Mouse (Mus musculus): ENCODE measurements at regions not wholly inside any gene's neighbourhood (a gene's known extent, or its start where the extent isn't known, plus 50 kb on each side); places are given as distances from the start of the nearest gene placed in this dataset.

DNA sequence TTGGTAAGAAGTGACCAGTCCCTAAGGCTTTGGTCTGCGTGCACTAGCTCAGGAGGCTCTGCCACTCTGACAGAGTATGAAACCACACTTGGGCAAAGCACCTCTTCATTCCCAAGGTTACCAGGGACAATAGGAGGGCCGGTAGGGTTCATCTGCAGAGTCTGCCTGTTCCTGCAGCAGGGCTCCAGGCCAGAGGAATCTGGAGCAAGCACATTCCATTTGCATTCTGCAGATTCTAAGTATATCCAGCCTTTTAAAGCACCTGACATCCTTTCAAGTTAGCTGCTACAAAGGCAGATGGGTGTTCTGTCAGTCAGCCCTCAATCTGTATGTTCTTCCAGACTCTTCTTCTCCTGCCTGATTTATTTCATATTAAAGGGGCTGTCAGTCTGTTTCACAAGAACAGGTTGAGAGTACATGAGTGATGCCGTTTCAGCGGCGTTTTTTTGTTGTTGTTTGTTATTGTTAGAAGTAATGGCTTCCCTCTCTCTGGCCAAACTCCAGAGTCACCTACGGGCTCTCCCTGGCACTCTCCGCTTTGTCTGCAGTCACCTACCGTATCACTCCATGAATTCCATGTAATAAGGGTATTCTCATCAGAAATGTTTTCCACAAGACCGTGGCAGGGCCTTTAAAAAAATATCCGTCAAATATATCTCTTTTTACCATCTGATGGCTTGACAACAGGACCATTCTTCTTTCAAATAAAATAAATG is 178.9 kb downstream of the Snx10 start:
- DNase-seq, result no peak

GRCm38 (mm10) chr6:51708011-51708410 is 184.3 kb downstream of the Snx10 start:
- no peak for DNase-seq

- DNase-seq, result no peak
Observed at GRCm38 (mm10) chr6:51708668-51709339, 185.1 kb downstream of the Snx10 start.

DNA sequence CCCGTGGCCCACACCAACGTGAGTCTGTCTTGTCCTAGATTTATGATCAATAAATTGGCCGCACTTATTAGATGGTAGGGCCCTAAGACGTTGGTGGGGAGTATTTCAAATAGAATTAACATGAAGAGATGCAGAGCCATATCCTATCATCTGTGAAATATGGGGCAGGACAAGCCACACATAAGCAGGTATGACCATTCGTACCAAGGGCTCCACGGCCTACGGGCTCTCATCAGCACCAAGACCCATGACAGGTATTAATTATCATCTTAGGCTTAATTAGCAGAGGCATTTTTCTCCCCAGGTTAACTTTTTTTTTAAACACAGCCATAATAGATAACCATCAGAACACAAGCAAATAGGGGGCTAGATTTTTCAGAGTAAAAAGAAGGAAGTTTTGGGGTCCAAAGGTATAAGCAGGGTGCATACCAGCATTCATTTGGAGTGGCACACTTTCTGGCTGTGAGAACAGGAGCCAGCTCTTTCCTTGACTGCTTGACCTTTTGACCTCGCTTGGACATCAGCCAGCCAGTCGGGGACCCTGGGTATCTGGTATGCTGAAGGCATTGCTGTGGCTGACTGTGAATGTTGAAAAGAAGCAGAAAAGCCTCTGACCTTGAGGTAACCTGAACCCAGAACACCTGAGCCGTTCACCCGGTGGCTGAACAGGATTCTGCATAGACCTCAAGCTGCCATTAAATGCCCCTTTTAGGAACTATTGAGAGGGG is 185.8 kb downstream of the Snx10 start:
- DNase-seq, result peak; percentile 36

- DNase-seq, result no peak
Observed at GRCm38 (mm10) chr6:51710153-51710552, 186.5 kb downstream of the Snx10 start.

GRCm38 (mm10) chr6:51710926-51711615 is 187.4 kb downstream of the Snx10 start:
- DNase-seq, result peak; percentile 43

DNA sequence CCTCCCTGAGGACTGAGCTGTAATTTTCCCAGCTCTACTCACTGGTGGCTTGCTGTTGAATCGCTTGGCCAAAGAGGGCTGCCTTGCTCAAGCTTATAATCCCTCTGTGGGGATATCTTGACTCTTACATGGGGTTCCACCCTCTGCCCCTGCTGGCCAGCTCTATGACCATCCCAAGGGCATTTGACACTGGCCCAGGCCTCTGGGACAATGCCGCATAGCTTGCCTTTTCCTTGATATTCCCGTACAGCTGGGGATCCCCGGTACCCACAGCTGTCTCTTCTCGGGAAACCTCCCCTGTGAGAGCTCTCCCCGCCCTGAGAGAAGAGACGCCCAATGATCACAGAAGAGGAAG is 187.9 kb downstream of the Snx10 start:
- DNase-seq, result no peak

DNA sequence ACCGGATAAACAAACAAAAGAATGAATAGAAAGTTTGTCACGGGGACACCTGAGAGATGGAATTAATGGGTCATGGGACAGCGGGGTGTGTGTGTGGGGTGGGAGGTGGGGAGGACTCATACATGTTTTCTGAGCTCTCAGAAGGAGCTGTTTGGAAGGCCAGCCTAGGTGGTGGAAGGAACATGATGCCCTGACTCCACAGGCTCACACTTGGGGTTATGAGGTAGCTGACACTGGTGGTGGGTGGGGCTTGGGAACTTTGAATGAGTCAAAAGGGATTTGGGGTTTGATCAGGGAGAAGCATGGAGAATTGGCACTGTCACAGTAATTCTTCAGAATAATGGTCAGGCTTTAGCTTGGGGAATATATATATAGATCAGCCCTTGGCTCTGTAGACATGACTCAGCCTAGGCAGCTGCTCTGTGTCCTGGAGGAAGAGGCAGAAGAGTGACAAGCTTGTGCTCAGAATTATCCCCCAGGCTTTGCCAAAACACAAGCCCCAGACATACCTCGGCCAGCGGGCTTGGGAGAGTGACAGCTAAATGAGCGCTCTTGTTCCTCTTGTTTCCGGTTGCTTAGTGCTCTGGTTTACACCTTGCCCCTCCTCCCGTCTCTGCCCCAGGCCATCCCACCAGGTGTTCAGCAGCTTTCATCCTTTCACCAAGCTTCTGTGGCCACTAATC is 191.6 kb downstream of the Snx10 start:
- no peak for DNase-seq

GRCm38 (mm10) chr6:51717386-51717785 is 193.7 kb downstream of the Snx10 start:
- DNase-seq, result no peak

DNA sequence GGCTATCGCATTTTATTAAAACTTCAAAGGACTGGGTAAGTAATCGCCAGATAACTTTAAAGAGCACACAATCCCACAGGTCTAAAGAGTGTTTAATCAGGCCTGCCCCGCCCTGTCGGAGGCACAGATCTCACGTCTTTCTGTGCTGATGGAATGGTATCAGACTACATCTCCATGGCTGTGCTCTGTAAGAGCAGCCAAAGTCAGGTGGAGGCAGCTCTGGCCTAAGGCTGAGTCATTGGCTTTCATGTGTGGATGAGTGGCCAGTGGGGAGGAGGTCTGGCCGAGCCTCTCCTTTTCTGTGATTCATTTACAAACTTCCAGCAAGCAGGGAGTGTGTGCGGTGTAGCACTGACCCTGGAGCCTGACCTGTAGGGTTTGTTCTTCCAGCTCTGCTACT is 197.0 kb downstream of the Snx10 start:
- DNase-seq, result no peak

DNA sequence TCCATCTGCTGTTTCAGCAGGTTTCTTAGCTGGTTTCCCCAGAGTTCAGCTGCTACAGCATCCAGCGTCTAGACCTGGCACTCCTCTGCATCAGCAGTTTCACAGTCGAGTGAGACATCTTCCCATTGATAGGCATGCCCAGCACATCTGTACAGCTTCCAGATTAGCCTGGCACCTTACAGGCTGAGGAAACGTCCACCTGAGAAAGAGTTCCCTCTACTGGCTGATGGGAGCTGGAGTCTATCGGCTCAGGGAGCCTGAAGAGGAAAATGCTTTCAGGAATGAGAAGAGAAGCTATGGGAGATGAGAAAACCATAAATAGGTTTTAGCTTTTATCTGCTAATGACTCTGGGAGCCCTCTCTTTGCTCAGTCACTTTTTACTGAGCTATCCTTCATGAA is 199.4 kb downstream of the Snx10 start:
- DNase-seq, result no peak

- DNase-seq, result no peak
Observed at GRCm38 (mm10) chr6:51727191-51727590, 203.5 kb downstream of the Snx10 start.

DNA sequence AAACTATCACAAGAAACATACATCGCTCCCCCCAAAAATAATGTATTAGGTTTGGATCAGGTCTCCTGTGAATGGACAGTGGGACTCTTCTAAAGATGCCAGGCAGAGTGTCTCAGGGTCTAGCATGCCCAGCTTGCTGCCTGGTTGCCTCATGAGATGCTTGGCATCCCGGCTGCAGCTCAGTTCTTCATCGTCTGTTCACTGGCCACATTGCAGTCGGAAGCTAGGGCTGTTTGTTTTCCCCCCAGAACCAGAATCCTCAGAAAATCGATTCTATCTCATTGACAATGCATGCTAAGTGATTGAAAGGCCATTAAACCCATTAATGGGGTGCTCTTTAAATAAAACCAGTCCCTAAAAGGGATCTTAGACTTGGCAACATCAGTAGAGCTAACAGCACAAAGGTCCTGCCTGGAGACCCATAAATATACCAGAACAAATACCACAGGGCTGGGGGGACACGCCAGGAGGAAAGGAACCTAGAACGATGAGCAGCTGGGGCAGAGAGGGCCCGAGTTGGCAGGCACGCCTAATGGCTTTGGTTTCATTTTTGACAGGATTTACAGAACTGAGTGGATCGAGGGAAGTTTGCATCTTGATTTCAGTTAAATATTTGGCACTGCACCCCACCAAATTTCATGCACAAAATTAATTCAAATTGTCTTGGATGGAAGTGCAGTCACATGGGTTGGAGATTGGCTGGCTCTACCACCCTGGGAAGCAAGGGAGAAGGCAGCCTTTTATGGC is 205.3 kb downstream of the Snx10 start:
- DNase-seq, result no peak

GRCm38 (mm10) chr6:51730564-51731351 is 207.1 kb downstream of the Snx10 start:
- no peak for DNase-seq

- DNase-seq, result no peak
Observed at GRCm38 (mm10) chr6:51732298-51732895, 208.7 kb downstream of the Snx10 start.

- DNase-seq, result no peak
Observed at GRCm38 (mm10) chr6:51736051-51736450, 212.3 kb downstream of the Snx10 start.

GRCm38 (mm10) chr6:51743105-51743660 is 219.5 kb downstream of the Snx10 start:
- no peak for DNase-seq

DNA sequence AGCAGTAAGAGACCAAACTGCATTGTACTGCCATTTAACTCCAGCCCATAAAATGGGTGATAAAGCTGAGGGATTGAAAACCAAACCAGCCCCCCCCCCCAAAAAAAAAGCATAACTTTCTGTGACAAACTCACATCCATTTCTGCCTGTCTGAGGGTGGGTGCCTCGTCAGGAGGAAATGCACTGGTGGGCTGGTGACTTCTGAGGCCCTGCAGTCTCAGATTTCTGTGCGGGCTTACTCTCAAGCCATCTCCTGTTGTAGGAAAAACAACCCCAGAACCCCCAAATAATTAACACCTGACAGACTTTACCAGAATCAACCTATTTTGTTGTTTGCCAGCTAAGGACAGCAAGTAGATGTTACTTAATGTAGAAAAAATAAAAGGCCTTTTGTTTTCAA is 220.9 kb downstream of the Snx10 start:
- no peak for DNase-seq

DNA sequence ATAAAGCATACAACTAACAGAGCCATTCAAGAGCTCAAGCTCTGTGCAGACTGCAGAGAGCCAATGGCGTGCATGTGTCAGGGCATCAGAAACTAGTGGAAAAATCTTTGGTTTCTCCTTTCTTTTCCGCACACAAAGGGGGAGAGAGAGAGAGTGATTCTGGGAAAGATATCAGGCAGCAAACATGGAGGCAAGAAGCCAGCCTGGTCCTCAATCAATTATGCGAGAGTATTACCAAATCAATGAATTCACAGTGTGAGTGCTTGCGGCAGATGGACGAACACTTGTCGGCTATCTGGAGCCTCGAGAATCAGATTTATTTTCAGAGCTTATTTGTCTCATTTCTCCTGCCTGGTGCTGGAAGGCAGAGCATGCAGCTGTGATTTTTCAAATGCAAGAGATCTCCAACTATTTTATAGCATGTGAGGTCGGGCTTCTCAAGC is 230.6 kb downstream of the Snx10 start:
- DNase-seq, result no peak

GRCm38 (mm10) chr6:51757131-51757530 is 233.4 kb downstream of the Snx10 start:
- no peak for DNase-seq

Data from lung, postnatal 14 days (tissue).